Mouse (Mus musculus): ENCODE measurements around the gene Dtx1.
A peak's percentile ranks its signal among the peaks of the same experiment; 100 is the strongest.

Gene Dtx1

GRCm38 (mm10) chr5:120711827-120712226 lies at the start of gene Dtx1:
TSS of gene Dtx1 (minus strand) at chr5:120711927.
- DNase-seq (ENCODE audit: extremely low read depth, low read depth): no peak

- DNase-seq (ENCODE audit: extremely low read depth, low read depth): no peak
These were observed 42.5 kb upstream of the Dtx1 start for GRCm38 (mm10) chr5:120754215-120754614.

GRCm38 (mm10) chr5:120752786-120753185 lies 41.1 kb upstream of the Dtx1 start:
- no peak for DNase-seq (ENCODE audit: extremely low read depth, low read depth)

- DNase-seq (ENCODE audit: extremely low read depth, low read depth): no peak
These were observed 39.5 kb upstream of the Dtx1 start for GRCm38 (mm10) chr5:120751206-120751605.

- DNase-seq (ENCODE audit: extremely low read depth, low read depth): peak; percentile 39
These were observed 38.0 kb upstream of the Dtx1 start, which contains the start of gene Oas2 for GRCm38 (mm10) chr5:120749688-120750087. TSS of gene Oas2 (minus strand) at chr5:120749853.

GRCm38 (mm10) chr5:120746451-120746850 lies 34.7 kb upstream of the Dtx1 start:
- peak; percentile 47 for DNase-seq (ENCODE audit: extremely low read depth, low read depth)

- peak; percentile 35 for DNase-seq (ENCODE audit: extremely low read depth, low read depth)
These were observed 30.4 kb upstream of the Dtx1 start for GRCm38 (mm10) chr5:120742125-120742524.

GRCm38 (mm10) chr5:120734380-120734990 lies 22.8 kb upstream of the Dtx1 start:
- no peak for DNase-seq (ENCODE audit: extremely low read depth, low read depth)

GRCm38 (mm10) chr5:120733696-120734095 lies 22.0 kb upstream of the Dtx1 start:
- no peak for DNase-seq (ENCODE audit: extremely low read depth, low read depth)

GRCm38 (mm10) chr5:120732740-120733139 lies 21.0 kb upstream of the Dtx1 start:
- DNase-seq (ENCODE audit: extremely low read depth, low read depth): no peak

- DNase-seq (ENCODE audit: extremely low read depth, low read depth): no peak
These were observed 17.6 kb upstream of the Dtx1 start for GRCm38 (mm10) chr5:120729319-120729718.

GRCm38 (mm10) chr5:120725811-120726455 lies 14.2 kb upstream of the Dtx1 start:
- no peak for DNase-seq (ENCODE audit: extremely low read depth, low read depth)

GRCm38 (mm10) chr5:120721005-120721404 lies 9.3 kb upstream of the Dtx1 start:
- no peak for DNase-seq (ENCODE audit: extremely low read depth, low read depth)

GRCm38 (mm10) chr5:120718600-120719378 lies 7.1 kb upstream of the Dtx1 start:
- no peak for DNase-seq (ENCODE audit: extremely low read depth, low read depth)

GRCm38 (mm10) chr5:120717136-120717535 lies 5.4 kb upstream of the Dtx1 start:
- DNase-seq (ENCODE audit: extremely low read depth, low read depth): no peak

GRCm38 (mm10) chr5:120714314-120714713 lies 2.6 kb upstream of the Dtx1 start:
- peak; percentile 26 for DNase-seq (ENCODE audit: extremely low read depth, low read depth)

GRCm38 (mm10) chr5:120712721-120713120 lies 994 bp upstream of the Dtx1 start:
- no peak for DNase-seq (ENCODE audit: extremely low read depth, low read depth)

GRCm38 (mm10) chr5:120711416-120711815 lies 311 bp downstream of the Dtx1 start:
- no peak for DNase-seq (ENCODE audit: extremely low read depth, low read depth)

- DNase-seq (ENCODE audit: extremely low read depth, low read depth): no peak
These were observed 890 bp downstream of the Dtx1 start for GRCm38 (mm10) chr5:120710826-120711248.

GRCm38 (mm10) chr5:120710161-120710825 lies 1.4 kb downstream of the Dtx1 start:
- DNase-seq (ENCODE audit: extremely low read depth, low read depth): no peak

GRCm38 (mm10) chr5:120706976-120707375 lies 4.8 kb downstream of the Dtx1 start:
- DNase-seq (ENCODE audit: extremely low read depth, low read depth): no peak

GRCm38 (mm10) chr5:120706541-120706940 lies 5.2 kb downstream of the Dtx1 start:
- no peak for DNase-seq (ENCODE audit: extremely low read depth, low read depth)

Data from MEL-GATA-1-ER (cell line).